Mouse (Mus musculus): ENCODE measurements at regions not wholly inside any gene's neighbourhood (a gene's known extent, or its start where the extent isn't known, plus 50 kb on each side); places are given as distances from the start of the nearest gene placed in this dataset.

- TF ChIP-seq GATA4 (IDR thresholded peaks at IDR 0.05; ENCODE audit: insufficient replicate concordance, low read length), result no peak
Observed at GRCm38 (mm10) chr6:24301681-24302080, 133.8 kb upstream of the Slc13a1 start.

- no peak for TF ChIP-seq GATA4 (IDR thresholded peaks at IDR 0.05; ENCODE audit: insufficient replicate concordance, low read length)
Observed at GRCm38 (mm10) chr6:24301146-24301545, 133.3 kb upstream of the Slc13a1 start.

- no peak for TF ChIP-seq GATA4 (IDR thresholded peaks at IDR 0.05; ENCODE audit: insufficient replicate concordance, low read length)
Observed at GRCm38 (mm10) chr6:24298562-24299212, 130.8 kb upstream of the Slc13a1 start.

- no peak for TF ChIP-seq GATA4 (IDR thresholded peaks at IDR 0.05; ENCODE audit: insufficient replicate concordance, low read length)
Observed at GRCm38 (mm10) chr6:24272821-24273220, 104.9 kb upstream of the Slc13a1 start.

GRCm38 (mm10) chr6:24269633-24270032 is 101.7 kb upstream of the Slc13a1 start:
- no peak for TF ChIP-seq GATA4 (IDR thresholded peaks at IDR 0.05; ENCODE audit: insufficient replicate concordance, low read length)

GRCm38 (mm10) chr6:24263796-24264195 is 95.9 kb upstream of the Slc13a1 start:
- TF ChIP-seq GATA4 (IDR thresholded peaks at IDR 0.05; ENCODE audit: insufficient replicate concordance, low read length), result no peak

- TF ChIP-seq GATA4 (IDR thresholded peaks at IDR 0.05; ENCODE audit: insufficient replicate concordance, low read length), result no peak
Observed at GRCm38 (mm10) chr6:24262578-24262977, 94.7 kb upstream of the Slc13a1 start.

- TF ChIP-seq GATA4 (IDR thresholded peaks at IDR 0.05; ENCODE audit: insufficient replicate concordance, low read length), result no peak
Observed at GRCm38 (mm10) chr6:24245591-24245990, 77.7 kb upstream of the Slc13a1 start.

- TF ChIP-seq GATA4 (IDR thresholded peaks at IDR 0.05; ENCODE audit: insufficient replicate concordance, low read length), result no peak
Observed at GRCm38 (mm10) chr6:24238541-24238940, 70.6 kb upstream of the Slc13a1 start.

- TF ChIP-seq GATA4 (IDR thresholded peaks at IDR 0.05; ENCODE audit: insufficient replicate concordance, low read length), result no peak
Observed at GRCm38 (mm10) chr6:24238054-24238453, 70.2 kb upstream of the Slc13a1 start.

GRCm38 (mm10) chr6:24233626-24234025 is 65.7 kb upstream of the Slc13a1 start:
- no peak for TF ChIP-seq GATA4 (IDR thresholded peaks at IDR 0.05; ENCODE audit: insufficient replicate concordance, low read length)

GRCm38 (mm10) chr6:24220589-24220988 is 52.7 kb upstream of the Slc13a1 start:
- no peak for TF ChIP-seq GATA4 (IDR thresholded peaks at IDR 0.05; ENCODE audit: insufficient replicate concordance, low read length)

- TF ChIP-seq GATA4 (IDR thresholded peaks at IDR 0.05; ENCODE audit: insufficient replicate concordance, low read length), result no peak
Observed at GRCm38 (mm10) chr6:24219882-24220522, 52.1 kb upstream of the Slc13a1 start.
